Mouse (Mus musculus) liver, adult 2 months (tissue): ENCODE data around the gene Fbxl14. TPM values are rescaled to one million over a fixed set of nuclear protein-coding genes. Genes with fewer than 3 reads are reported as not detected.
A peak's percentile ranks its signal among the peaks of the same experiment; 100 is the strongest.

Experiments
- DNase-seq: peaks from one replicate; pipeline ENCODE4 v3.0.0-alpha.2; 2011; ENCODE audit warnings: low read depth, low spot score; ENCODE audit errors: extremely low read depth
- H3K27ac ChIP-seq: fragments of 200-500 bp; replicated peaks from 2 replicates; pipeline ENCODE4 v1.5.1; 2012; ENCODE audit warnings: low read depth, mild to moderate bottlenecking, control low read depth, inconsistent platforms, low read length; ENCODE audit not compliant: insufficient read depth
- H3K27me3 ChIP-seq: fragments of 200-500 bp; 2 replicates; pipeline ENCODE4 v1.6.1; 2012; ENCODE audit warnings: mild to moderate bottlenecking, moderate library complexity, low read length, inconsistent platforms; ENCODE audit not compliant: control insufficient read depth, insufficient read depth
- H3K36me3 ChIP-seq: fragments of 200-500 bp; 2 replicates; pipeline ENCODE4 v1.6.1; 2012; ENCODE audit warnings: low read length, inconsistent platforms; ENCODE audit not compliant: control insufficient read depth, insufficient read depth
- H3K4me1 ChIP-seq: fragments of 200-500 bp; 2 replicates; pipeline ENCODE4 v1.6.1; 2011; ENCODE audit warnings: low read length; ENCODE audit not compliant: control insufficient read depth, insufficient read depth
- H3K4me3 ChIP-seq: fragments of 200-500 bp; 2 replicates; pipeline ENCODE4 v1.5.1; 2011; ENCODE audit warnings: low read depth, mild to moderate bottlenecking, control low read depth, low read length, moderate library complexity; ENCODE audit not compliant: insufficient read depth
- H3K79me2 ChIP-seq: fragments of 200-500 bp; 2 replicates; pipeline ENCODE4 v1.6.1; 2012; ENCODE audit warnings: inconsistent platforms, mild to moderate bottlenecking, low read length, moderate library complexity; ENCODE audit not compliant: control insufficient read depth, insufficient read depth
- H3K9ac ChIP-seq: fragments of 200-500 bp; 2 replicates; pipeline ENCODE4 v1.6.1; 2012; ENCODE audit warnings: low read depth, mild to moderate bottlenecking, control low read depth, inconsistent platforms, low read length
- CTCF ChIP-seq: fragments of 200-500 bp; IDR thresholded peaks from 2 replicates; pipeline ENCODE4 v1.5.1; 2011; ENCODE audit warnings: low read depth, low read length, control low read depth
- POLR2A ChIP-seq: fragments of 200-500 bp; IDR thresholded peaks from 2 replicates; pipeline ENCODE4 v1.6.1; 2011; ENCODE audit warnings: low read length, control low read depth; ENCODE audit not compliant: insufficient read depth; ENCODE audit errors: extremely low read depth
- WGBS: fragments of 180-500 bp; shearing (Covaris S2); methylation state at CpG from one replicate; pipeline ENCODE4 v1.1.7; 2018; 5-methylcytosine and 5-hydroxymethylcytosine counted together
- polyA plus RNA-seq: library from polyadenylated mRNA; depleted of rRNA; stranded (reverse); fragments of >200 nt; gene quantifications from 2 replicates; pipeline ENCODE4 v1.2.3, GENCODE M21; 2012
- total RNA-seq: library from RNA; depleted of rRNA; stranded (reverse); fragments of >200 nt; gene quantifications from 2 replicates; pipeline ENCODE4 v1.2.3, GENCODE M21; 2014

The Fbxl14 gene
- total and polyA plus RNA-seq, 2 experiments: 5.0 to 18.7 TPM

DNA sequence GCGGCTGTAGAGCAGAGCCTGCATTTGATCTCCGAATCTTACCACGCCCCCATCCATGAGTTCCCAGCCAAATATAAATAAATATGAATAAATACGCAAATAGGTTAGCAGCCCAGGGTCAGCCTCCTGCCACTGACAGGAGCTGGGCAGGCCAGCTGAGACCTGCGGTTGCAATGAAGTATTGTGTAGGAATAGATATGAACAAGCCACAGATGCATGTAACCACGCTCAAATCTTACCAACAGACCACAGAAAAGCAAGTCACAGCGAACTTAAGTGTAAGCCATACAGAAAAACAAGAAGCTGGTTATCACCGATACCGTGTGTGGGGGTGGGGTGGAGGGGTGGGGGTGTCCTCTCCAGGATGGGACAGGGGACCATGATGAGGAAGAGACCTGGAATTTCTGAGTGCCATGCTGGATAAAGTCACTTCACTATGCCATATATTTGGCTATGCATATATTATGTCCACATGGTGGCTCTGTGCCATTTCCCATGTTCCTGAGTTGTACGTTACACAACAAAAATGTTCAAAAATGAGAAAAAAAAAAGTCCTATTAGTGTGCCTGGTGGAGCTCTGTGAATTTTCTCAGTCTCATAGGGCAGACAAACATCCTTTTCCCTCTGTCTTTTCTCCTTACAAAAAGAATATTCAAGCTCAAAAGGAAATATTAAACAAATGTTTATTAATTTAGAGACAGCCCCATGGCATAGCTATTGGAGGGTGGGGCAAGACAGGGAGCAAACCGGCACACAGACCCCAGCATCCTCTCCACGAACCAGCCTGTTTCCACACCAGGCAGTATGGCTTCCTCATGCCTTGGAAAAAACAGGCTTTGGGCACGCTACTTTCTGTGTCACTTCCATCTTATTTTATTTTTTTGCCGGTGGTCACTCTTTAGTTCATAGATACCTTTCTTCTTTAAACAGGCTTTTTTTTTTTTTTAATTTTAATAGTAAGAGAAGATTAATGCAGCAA, 28.2 kb upstream of the Fbxl14 start:
- Histone ChIP-seq H3K9ac (no peak overlapping the region), H3K4me3 (no peak overlapping the region)
- DNase-seq: no peak

DNA sequence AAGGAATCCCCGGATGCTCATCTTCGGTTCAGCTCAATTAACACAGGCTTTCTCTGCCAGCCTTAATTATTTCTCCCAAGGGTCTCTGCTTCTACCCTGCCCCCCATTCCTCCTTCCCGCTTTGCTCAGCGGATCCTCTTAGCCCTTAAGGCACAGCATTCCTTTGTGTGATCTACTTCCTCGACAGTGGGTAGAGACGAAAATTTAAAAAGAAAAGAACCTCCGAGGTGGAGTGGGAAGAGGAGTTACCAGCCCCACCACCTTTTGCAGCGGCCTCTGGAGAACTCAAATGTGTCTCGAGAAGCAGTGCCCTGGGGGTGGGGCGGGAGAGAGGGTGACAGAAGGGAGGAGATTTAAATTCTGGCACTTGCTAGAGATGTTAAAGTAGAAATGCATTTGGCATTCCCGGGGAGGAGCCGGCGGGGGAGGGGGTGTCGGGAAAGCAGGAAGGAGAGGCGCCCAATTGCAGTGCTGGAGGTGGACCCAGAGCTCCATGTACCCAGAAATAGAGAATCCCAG, 27.4 kb upstream of the Fbxl14 start:
- TF ChIP-seq CTCF: no peak
- no peak for TF ChIP-seq POLR2A
- Histone ChIP-seq H3K9ac (0 out of 2 replicates have a peak overlapping the region, but pooled peaks have one; percentile 49), H3K27me3 (no peaks in the 10 kb centered on the region), H3K27ac (no peak overlapping the region), H3K4me1 (peaks cover 5% of the 10 kb centered on the region), H3K36me3 (no peaks in the 10 kb centered on the region), H3K4me3 (peak overlapping the region; percentile 19; the same call in 1 of the 2 replicates), H3K79me2 (no peaks in the 10 kb centered on the region)
- 24% methylated on average over 15 of the region's 15 CpGs for WGBS
- no peak for DNase-seq

More for the DNA sequence above, 28.2 kb upstream of the Fbxl14 start:
- no peak for TF ChIP-seq CTCF
- TF ChIP-seq POLR2A: no peak
- peaks cover 5% of the 10 kb centered on the region for H3K4me1 ChIP-seq
- H3K27ac ChIP-seq: no peak overlapping the region
- H3K27me3 ChIP-seq: no peaks in the 10 kb centered on the region
- H3K36me3 ChIP-seq: no peaks in the 10 kb centered on the region
- H3K79me2 ChIP-seq: no peaks in the 10 kb centered on the region
- WGBS: 63% methylated on average over 14 of the region's 14 CpGs

DNA sequence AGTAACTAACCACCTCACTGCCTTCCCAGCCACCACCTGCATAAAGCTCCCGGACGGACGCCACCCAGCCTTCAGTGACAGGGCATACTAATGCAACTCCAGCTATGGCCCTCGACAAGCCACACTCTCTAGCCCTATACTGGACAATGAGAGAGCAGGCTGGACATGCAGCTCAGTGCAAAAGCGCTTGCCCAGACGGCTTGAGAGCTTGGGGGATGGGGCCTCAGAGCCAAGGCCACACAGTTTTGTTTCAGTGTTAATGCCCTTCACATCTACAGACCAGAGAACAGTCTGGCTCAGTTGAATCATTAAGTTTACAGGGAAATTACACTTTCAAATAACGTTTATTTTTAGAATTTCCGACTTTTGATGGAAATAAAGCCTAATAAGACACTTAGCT, 21.3 kb upstream of the Fbxl14 start:
- no peak overlapping the region for H3K27ac ChIP-seq
- H3K4me1 ChIP-seq: peaks cover 6% of the 10 kb centered on the region
- H3K4me3 ChIP-seq: no peak overlapping the region
- H3K36me3 ChIP-seq: no peaks in the 10 kb centered on the region
- no peak for TF ChIP-seq CTCF
- no peak for TF ChIP-seq POLR2A
- H3K79me2 ChIP-seq: peaks cover 7% of the 10 kb centered on the region; the same call in 1 of the 2 replicates
- no peak for DNase-seq
- 76% methylated on average over 8 of the region's 8 CpGs for WGBS
- no peaks in the 10 kb centered on the region for H3K27me3 ChIP-seq
- no peak overlapping the region for H3K9ac ChIP-seq

DNA sequence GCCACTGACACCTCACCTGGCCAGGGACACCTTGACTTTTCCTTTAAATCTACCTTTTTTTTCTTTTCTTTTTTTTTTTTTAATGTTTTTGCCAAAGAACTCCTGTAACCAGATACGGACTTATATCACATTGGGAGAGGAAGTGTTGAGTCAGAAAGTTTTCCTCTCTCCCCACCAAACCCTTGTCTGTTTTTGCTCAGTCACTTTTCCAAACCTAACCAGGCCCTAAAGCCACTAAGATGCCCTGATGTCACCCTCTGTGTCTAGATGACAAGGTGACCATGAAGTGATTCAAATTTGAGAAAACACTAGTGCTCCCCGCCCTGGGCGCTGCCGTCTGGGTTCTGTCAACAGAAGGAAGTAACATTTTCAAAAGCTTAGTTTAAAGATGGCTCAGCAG, 20.4 kb upstream of the Fbxl14 start:
- WGBS: 83% methylated on average over 4 of the region's 4 CpGs
- no peak overlapping the region for H3K4me3 ChIP-seq
- no peaks in the 10 kb centered on the region for H3K36me3 ChIP-seq
- peaks cover 7% of the 10 kb centered on the region; the same call in 1 of the 2 replicates for H3K79me2 ChIP-seq
- no peak overlapping the region for H3K27ac ChIP-seq
- no peaks in the 10 kb centered on the region for H3K27me3 ChIP-seq
- DNase-seq: no peak
- H3K4me1 ChIP-seq: peaks cover 7% of the 10 kb centered on the region
- TF ChIP-seq CTCF (no peak), POLR2A (no peak)
- H3K9ac ChIP-seq: no peak overlapping the region

DNA sequence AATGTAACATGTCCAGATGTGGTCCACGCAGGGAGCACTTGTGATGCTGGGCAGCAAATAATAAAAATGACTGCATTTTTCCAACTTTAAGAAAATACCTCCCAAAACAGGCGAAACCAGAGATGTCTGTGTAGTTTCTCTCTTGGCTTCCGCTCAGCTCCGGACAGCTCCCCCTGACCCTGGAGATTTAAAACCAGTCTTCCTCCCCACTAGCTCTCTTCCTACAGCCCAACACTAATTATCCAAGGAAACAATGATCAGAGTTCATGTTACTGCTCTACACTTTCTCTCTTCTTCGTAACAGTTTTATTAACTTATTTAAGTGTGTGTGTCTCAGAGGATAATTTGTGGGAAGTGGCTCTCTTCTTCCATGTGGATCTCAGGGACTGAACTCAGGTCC, 19.1 kb upstream of the Fbxl14 start:
- no peak overlapping the region for H3K4me3 ChIP-seq
- WGBS: 84% methylated on average over 5 of the region's 5 CpGs

More for the DNA sequence above, 19.1 kb upstream of the Fbxl14 start:
- Histone ChIP-seq H3K27me3 (no peaks in the 10 kb centered on the region), H3K79me2 (peaks cover 7% of the 10 kb centered on the region; the same call in 1 of the 2 replicates), H3K36me3 (no peaks in the 10 kb centered on the region), H3K27ac (no peak overlapping the region), H3K9ac (no peak overlapping the region), H3K4me1 (peaks cover 7% of the 10 kb centered on the region)
- no peak for TF ChIP-seq POLR2A
- TF ChIP-seq CTCF: no peak
- no peak for DNase-seq
